Mouse (Mus musculus) megakaryocyte-erythroid progenitor cell, adult 5-6 weeks (primary cell): ENCODE results near the gene Camk2d. TPM values are rescaled to one million over a fixed set of nuclear protein-coding genes. Genes with fewer than 3 reads are reported as not detected.

Source experiments
- ATAC-seq: replicated peaks from 2 replicates; pipeline ENCODE4 v1.8.0; 2016; ENCODE audit warnings: mild to moderate bottlenecking, inconsistent platforms; ENCODE audit not compliant: severe bottlenecking, poor library complexity, low FRiP score, low TSS enrichment
- total RNA-seq, 2 experiments: library from RNA; stranded (forward) in 1 of 2; stranded (reverse) in 1 of 2; fragments of 200-1000, 215-1000 nt in 1 of 2; fragments of >200 nt in 1 of 2; fragmentation: Nextera tagmentation in 1 of 2; gene quantifications; 2 replicates each; pipeline ENCODE4 v1.2.3; 2014 to 2017

Gene Camk2d
- total RNA-seq, 2 experiments from 2014 or later = 3.1 to 4.7 TPM

DNA sequence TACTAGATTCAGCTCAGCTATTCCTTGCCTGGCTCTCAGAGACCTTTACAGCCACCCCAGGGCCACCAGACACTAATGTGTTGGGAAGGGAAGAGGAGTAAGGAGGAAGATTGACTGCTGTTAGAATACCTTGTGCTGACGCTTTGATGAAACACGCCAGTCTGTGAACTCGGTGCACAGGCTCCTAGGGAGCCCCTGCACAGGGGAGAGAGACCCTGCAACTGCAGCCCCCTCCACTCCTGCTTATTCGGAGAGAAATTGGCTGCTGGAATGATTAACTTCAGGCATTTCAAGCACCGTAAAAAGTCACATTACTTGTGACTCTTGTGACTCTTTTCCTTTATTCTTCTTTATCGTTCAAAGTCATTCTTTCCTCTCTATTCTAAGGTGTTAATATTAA, 75.2 kb downstream of the Camk2d start:
- no peak for ATAC-seq

DNA sequence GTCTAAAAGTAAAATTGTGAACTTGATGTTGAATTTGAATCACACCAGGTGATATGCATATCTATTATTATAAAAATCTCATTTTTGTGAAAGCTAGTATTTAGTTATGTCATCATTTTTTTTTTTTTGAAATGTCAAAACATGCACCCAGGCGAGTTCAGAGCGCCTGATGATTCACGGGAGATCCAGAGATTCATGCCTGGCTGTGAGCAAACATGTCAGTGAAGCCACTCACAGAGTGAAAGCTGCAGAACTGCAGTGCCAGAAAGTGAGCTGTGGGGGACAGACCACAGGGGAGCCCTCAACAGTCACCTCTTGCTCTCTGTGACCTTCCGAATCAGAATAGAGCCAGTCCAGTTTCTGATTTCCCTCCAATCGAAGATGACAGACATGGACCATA, 84.9 kb downstream of the Camk2d start:
- no peak for ATAC-seq

DNA sequence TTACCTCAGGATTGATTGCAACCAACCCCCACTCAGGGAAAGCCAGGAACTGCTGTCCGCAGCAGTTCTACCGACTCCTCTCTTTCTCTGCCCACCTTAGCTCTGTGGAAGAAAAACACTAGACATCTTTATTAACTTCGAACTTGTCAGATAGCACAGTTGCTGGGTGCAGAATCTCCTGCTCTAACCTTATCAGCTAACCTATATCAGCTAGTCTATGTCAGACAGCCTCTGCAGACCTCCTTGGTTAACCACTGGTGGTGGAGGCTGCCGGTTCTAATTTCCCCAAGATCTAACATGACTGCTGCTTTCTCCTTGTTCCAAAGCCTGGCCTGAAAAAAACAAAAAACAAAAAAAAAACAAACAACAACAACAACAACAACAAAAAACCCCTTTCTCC, 85.9 kb downstream of the Camk2d start:
- peak; percentile 65; the same call in 1 of the 2 replicates for ATAC-seq

DNA sequence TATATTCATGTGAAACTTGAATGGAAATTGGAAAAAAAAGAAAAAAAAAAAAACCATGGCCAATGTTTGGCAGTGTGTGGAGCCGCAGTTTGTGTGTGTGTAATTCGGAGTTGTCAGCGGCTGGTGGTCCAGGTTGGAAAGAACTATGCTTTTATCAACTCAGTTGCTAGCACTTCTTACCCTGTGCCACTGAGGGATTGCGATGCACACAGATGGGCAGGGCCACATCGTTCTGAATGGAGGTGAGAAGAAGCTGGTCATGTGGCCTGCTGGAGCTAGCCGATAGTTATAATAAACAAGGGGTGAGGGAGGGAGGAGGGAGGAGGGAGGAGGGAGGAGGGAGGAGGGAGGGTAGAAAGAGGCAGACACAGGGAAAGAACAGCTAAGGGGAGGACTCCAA, 89.3 kb downstream of the Camk2d start:
- ATAC-seq = no peak

DNA sequence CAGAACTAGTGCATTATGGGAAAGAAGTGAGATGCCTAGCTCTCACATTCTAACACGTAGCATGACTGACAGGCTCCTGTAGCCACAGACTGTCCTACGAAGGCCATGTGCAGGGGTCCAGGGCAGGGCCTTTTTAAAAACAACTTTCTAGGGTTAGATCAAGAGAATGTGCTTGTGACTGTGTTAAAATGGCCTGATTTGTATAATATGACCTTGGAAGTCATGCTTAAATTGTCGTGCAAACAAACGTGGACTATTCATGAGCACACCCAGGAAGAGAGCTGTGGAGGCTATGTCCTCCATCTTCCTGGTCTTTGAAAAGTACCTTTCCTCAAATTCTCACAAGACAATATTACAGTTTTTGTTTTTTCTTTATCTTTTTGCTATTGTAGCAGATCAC, 91.0 kb downstream of the Camk2d start:
- ATAC-seq = no peak

DNA sequence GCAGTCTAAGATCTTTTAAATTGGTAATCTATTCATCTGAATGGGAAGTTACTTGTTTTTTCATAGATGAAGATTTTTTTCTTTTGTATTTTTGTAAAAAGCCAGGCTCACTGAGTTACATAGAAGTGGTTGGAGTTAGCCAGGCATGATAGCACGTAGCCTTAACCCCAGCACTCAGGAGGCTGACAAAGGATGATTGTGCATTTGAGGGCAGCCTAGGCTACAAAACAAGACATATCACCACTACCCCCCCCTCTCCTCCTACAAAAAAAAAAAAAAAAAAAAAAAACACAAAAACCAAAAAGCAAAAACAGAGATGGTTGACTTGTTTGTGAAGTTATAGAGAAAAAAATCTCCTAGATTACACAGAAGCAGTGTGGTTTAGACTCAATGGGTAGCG, 92.4 kb downstream of the Camk2d start:
- no peak for ATAC-seq

DNA sequence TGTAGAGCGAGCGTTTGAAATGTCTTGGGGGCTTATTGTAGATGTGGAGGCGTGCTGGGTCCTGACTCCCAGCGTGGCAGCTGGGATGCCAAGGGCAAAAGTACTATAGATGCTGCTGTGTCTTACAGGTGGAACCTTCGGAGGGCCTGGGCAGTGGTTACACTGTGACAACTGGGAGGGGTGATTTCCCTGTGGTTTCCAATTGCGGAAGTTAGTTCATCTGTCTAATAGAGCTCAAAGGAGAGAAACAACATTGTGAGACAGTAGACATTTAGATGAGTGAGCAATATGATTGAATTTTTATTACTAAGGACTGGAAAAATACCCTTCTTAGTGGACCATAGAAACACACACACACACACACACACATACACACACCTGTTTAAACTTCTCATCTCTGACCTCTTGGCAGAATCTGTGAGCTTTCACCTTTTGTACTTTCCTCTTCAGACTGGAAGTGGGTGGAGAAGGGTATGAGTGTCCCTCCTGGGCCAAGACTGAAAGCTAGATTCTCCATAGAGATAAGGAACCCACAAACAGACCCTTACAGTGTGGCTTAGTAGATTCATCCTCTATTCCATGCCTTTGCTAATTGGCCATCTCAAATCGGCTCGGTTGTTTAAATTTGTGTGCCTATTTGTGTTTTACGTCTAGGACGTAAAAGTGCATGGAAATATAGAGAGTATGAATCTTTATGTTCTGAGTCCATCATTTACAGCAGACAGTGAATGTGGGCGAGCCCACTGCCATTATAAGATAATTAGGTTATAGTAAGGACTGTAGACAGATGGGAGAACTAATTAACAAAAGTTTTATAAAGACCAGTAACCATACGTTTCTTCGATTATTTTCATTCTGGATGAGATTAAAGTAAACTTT, 94.8 kb downstream of the Camk2d start:
- ATAC-seq = 0 out of 2 replicates have a peak, but pooled peaks have one; percentile 27

DNA sequence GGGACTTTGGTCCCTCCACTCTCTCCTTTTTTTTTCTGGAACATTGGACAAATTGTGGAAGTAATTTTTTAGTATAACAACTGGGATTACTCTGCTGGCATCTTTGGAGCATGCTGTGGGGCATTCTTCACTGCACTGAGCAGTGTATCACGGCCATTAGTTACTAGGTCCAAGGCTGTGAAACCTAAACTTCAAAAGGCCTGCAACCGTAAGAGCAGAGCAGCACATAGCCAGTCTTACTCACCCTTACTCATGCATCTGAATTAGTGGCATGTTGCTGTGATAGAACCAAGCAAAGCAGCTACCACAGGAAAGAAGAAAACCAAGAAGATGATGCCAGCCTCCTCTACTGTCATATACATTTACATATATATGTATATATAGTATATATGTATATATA, 95.5 kb downstream of the Camk2d start:
- ATAC-seq = no peak

DNA sequence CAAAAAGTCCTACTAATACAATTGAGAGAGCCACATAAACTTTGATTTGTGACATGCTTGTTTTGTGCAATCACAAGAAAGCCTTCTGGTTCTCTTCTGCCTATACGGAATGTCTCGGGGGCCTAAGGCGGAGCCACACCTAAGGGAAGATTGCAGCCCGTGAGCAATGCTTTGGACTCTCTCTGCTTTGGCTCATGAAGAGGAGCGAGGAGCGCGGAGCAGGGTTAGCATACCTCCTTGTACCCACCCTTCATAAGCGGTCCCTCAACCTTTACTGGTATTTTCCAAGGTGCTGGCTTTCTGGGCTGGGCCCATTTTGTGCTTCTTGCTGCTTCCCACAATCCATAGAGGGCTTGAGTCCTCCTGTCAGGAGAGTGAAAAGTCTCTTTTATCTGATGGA, 96.7 kb downstream of the Camk2d start:
- ATAC-seq = peak; percentile 78

DNA sequence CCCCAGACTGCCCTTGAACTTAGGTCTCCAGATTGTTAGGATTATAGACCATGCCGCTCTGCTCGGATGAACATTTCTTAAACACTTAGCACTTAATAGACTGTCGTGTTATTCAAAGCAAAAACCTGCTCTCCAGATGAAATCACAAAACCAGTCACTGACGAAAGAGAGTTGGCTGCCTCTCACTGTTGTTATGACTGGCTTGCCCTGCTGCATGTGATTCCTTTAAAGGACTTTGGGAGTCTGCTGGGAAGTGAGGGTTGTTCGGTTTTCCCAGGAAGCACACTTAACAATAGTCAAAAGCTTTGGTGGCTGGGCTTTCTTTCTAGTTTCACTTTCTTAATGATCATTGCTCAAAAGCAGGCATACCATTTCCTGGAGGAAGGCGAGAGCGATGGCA, 97.2 kb downstream of the Camk2d start:
- peak; percentile 32 for ATAC-seq

DNA sequence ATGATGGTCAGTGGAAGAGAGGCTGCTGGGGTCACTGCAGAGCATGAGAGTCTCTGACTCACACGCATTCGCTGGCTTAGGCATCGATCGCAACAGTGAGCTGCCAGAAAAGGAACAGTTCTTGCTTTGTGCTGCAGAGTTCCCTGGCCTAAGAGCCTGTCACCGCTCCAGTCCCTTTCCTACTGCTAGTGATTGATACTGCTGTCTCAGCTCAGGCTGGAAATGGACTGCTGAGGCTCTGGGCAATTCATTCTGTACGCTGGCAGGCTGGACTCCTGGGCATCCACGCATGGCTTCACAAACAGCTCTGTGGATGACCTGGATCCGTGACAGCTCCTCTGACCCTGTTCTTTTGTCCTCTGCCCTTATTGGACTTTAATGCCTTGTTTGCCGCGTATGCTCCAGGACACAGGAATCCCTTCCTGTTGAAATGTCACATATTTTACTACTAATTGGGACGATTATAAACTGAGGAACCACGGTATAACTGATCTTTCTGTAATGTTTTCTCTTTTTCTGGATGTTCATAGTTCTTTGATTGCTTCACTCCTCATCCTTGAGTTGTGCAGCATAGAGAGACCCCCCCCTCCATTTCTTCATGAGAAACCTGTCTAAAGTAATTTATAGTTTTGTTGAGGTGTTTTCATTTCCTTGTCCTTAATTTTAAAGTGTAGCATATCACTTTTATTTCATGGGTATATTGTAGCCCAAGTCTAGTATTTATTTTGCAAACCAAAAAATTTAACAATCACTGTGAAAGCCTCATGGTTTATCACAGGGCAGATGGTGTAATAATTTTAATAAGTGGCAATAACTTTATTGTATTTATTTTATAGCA, 99.6 kb downstream of the Camk2d start:
- ATAC-seq = no peak

DNA sequence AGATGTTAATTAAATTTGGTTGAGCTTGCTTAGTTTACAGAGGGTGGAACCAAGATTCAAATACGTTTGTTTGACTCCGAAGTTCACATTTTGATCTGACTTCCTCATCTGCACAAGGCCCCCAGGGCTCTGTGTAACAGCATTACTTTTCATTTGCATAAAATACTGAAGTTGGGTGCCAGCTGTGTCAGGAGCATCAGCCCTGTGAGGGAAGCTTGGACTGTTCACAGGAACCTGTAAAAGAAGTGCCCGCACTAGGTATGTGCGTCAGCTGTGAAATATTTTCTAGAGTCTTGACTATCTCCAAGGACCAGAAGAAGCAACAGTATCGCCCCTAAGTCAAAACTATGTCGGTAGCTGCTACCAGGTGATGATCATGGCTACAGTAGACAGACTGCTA, 100.5 kb downstream of the Camk2d start:
- no peak for ATAC-seq

DNA sequence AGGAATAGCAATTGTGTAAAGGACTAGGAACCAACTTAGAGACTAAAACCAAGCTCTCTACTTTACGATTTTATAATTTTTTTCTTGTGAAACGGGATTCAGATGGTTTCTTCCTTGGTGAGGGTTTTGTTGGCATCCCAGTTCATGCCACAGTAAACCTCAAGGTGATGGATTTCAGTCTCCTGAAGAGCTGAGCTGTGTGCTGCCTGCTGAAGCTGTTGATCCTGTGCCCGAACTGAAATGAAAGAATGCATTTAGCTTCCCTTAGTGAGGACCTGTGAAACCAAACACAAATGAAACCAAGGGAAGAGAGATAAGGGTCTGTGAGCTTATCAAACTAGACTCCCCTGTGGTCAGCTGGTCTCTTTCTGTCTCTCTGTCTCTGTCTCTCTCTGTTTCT, 103.6 kb downstream of the Camk2d start:
- peak; percentile 49 for ATAC-seq

DNA sequence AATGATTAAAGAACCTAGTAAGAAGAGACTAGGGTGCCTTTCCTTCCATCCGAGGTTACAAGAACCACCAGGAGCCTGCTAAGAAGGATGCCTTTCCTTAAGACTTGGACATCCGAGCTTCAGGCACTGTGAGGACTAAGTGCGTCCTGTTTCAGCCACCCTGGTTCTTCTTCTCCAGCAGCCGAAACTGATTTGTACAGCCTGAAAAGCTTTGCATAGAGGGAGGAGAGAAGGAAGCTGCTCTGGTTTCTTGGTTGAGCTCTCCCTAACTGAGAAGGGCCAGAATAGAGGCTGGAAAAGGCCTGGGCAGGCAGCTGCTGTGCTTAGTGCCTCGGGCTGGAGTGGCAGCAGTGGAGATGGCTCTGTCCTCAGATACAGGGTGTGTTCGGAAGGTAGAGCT, 105.0 kb downstream of the Camk2d start:
- ATAC-seq = no peak

DNA sequence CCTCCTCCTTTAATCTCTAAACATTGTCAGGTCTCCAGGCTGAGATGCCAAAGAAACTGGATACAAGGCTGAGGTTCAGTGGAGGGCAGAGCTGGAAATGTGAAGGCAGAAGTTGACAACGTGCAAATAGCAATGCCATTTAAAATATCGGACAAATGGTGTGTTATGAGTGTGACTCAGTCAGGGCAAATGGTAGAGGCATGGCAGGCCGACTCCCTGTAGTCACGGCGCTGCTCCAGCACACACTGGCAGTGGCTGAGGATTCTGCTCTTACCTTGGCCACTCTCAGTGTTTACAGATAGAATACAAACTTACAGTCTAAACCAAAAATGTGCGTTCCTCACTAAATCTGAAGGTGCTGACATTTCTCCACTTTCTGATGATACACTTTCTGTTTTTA, 105.5 kb downstream of the Camk2d start:
- no peak for ATAC-seq

DNA sequence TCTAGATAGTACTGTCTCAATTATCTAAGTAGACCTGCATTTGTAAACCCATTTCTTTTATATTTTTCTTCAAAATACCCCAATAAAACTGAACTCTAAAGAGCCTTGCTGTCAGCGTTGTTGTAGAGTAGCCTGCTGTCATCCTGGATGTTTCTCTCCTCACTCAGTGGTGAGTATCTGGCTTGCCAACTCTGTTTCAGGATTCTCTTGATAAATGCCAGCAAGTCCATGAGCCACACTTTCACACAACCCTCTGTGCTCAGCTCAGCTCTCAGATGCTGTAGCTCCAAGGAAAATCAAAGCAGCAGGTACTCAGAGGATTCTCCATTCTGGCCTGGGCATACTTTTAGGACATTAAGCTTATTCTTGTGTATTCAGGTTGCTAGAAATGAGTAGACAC, 109.4 kb downstream of the Camk2d start:
- no peak for ATAC-seq

DNA sequence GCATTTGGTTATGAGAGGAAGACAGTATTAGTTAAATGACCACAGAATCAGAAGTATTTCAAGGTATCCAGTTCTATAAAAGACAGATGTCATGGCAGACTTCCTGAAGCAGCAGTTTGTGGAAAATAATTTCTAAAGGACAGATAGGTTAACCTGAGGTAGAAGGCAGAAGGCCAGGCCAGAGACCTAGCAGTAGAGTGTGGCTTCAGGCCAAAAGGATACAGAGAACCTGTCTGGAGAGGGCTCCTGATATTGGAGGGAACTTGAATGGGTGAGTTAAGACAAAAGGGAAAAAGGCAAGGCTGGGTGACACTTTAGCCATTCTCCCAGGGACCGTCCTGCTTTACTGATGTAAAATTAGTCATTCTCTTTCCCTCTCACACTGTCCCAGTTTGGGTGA, 118.2 kb downstream of the Camk2d start:
- ATAC-seq = no peak

DNA sequence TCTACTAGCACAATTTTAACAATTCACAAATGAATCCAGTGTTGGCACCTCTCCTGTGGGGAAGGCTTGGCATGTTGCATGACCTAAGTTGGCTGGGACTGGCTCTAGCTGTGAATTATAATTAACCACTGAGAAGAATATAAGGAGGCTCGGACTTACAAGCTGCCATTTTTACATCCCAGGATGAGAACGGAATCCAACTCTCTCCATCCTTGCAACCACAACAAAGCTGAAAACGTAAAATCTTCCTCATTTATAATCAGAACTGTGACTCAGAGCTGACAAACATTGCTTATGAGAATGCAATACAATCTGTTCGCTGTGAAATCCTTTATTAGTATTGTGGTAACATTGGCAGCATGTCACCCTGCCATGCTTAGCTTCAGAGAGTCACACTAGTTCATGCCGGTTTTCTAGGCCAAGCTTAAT, 126.9 kb downstream of the Camk2d start:
- no peak for ATAC-seq

DNA sequence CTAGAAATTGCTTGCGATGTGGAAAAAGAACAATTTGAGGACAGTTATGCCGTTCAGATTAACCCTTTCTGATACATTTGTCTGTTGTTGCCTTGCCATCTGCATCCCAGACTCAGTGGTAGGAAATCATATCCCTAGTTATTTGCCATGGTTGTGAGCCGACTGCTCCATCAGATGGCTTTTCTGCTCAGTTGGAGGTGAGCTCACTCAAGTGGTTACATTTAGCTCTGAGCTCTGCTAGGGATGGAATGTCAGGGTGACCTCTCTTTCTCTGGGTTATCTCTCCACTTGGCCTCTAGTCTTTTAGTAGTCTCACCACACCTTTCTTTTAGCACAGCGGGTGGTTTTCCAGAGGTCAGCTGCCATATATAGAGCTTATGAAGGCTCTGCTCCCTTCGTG, 127.4 kb downstream of the Camk2d start:
- ATAC-seq = no peak

DNA sequence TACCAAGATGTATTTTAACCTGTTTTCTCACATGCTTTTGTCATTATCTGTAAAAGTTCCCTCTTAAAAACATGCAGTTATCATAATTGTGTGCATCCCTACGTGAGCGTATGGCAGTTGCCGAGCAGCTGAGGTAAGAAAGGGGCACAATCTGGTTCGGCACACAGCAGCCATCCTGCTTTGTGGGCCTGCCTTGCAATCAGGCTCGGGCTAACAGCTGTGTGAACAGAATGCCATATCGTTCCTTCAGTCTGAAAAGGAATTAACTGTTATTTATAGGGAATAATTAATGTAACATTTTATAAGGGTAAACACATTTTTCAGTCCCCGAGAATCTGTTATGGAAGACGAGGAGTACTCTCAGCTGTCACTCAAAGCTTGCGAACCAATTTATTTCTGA, 129.5 kb downstream of the Camk2d start:
- ATAC-seq = no peak

DNA sequence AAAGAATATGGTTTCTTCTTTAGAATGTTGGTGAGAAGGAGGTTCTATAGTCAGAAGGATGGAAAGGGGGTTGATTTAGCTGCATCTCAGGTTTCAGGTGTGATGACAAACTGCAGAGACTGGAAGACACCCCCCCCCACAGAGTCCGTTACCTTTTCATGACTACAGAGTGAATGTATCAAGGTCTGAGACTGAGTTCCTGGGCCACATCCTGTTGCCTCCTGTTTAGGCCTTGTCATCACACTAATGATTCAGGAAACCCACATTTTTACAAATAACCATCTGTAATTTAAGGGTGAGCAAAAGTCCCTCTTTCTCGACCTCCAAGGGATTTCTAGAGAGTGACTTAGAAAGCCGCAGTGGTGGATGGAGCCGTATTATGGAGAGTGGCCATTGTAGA, 131.3 kb downstream of the Camk2d start:
- no peak for ATAC-seq
